Mouse (Mus musculus) testis, adult 2 months (tissue): ENCODE data around the gene Bod1.
A peak's percentile ranks its signal among the peaks of the same experiment; 100 is the strongest.

Experiments used
- CTCF ChIP-seq: fragments of 200-500 bp; IDR thresholded peaks from 2 replicates; pipeline ENCODE4 v1.5.1; 2012; ENCODE audit warnings: low read depth, mild to moderate bottlenecking, inconsistent platforms, low read length, moderate library complexity; ENCODE audit not compliant: control insufficient read depth, insufficient read depth, insufficient replicate concordance
- POLR2A ChIP-seq: fragments of 200-500 bp; IDR thresholded peaks from 2 replicates; pipeline ENCODE4 v1.6.1; 2012; ENCODE audit warnings: low read depth, mild to moderate bottlenecking, inconsistent platforms, low read length, moderate library complexity; ENCODE audit not compliant: control insufficient read depth

DNA sequence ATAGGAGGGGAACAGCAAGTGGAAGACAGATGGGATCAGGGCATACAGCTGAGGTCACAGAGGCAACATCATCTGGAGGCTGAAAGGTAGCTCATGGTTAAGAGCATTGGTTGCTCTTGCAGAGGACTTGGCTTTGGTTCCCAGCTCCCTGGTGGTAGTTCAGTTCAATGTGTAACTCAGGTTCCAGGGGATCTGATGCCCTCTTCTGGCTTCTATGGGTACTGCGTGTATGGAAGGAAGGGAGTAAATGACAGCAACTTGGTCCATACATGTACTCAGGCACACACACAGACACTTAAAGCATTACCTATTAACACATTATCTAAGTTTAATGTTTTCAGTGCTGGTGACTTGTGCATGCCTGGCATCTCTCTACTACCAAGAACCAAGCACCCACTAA, 22.4 kb upstream of the Bod1 start:
- peak; percentile 12; the same call in 1 of the 2 replicates for TF ChIP-seq CTCF
- TF ChIP-seq POLR2A, result no peak
